Mouse (Mus musculus) adrenal gland, postnatal 0 days (tissue): Measurements from ENCODE around the gene Zfp993. TPM values are rescaled to one million over a fixed set of nuclear protein-coding genes. Genes with fewer than 3 reads are reported as not detected.

Source experiments
- polyA plus RNA-seq: library from polyadenylated mRNA; unstranded; fragments of >200 nt; fragmentation: Nextera tagmentation; extraction: Ambion mirVana; gene quantifications from 2 replicates; pipeline ENCODE4 v1.2.1, GENCODE M21; 2015

Gene Zfp993
- polyA plus RNA-seq, result 2.3 and 5.2 TPM in 2 replicates

DNA sequence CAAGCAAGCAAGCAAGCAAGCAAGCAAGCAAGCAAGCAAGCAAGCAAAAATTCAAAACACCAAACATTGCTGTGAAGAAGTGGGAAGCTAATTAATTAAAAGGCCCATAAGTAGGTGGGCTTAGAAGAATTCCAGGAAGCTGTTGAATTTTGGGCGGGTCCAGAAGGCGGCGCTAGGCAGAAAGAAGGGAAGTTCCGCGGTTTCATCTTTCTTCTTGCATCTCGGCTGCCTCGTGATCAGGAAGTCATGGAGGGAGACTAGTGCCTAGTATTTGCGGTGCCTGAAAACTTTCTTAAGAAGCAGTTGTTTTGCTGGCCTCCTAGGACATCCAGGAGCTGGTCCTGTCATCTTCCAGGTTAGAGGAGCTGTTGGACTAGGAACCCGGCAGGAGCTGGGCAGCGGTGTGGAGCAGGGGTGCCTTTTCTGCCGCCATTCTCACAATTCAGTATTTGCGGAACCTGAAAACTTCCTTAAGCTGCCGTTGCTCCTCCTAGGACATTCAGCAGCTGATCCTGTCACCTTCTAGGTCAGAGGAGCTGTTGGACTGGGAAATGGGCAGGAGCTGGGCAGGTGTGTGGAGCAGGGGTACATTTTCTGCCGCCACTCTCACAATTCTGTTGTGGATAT, at the start of gene Zfp993:
TSS of gene Zfp993 (plus strand) at position 188 of the 627 bp plus-strand sequence.

Other genes starting within 250 kb of the Zfp993 start
- 4.2 and 5.4 TPM in 2 replicates for gene Zfp992, start 161.9 kb upstream of the Zfp993 start, polyA plus RNA-seq
- 0.08 and 0.10 TPM in 2 replicates for gene Zfp981, start 108.9 kb upstream of the Zfp993 start, polyA plus RNA-seq